8 mouse cellular contexts compared by ENCODE assay signal in genomic region chr10:14391025-14391639, GRCm38 (mm10).
A peak's percentile ranks its signal among the peaks of the same experiment; 100 is the strongest.
DNase-seq lines count a peak whose midpoint lies in the region; TF ChIP-seq lines count a peak whose summit lies in the region.

No protein-coding gene starts in this region.

- peak; percentile 15 to 29 for DNase-seq in urinary bladder, adult 18-20 months (ENCODE audit: low spot score in 2 of 2)
- DNase-seq in urinary bladder, adult 2 months (ENCODE audit: low spot score) = no peak
- peak; percentile 82 for DNase-seq in embryo, embryonic 10 days (ENCODE audit: low spot score)
- DNase-seq in gastrocnemius, postnatal 25 days = peak; percentile 32
- peak; percentile 67 for DNase-seq in kidney, adult 2 months
- peak; percentile 73 for DNase-seq in left cerebral cortex, postnatal 4 days
- peak; percentile 57 for DNase-seq in neural tube, embryonic 10.5 days (ENCODE audit: extremely low spot score, low spot score)
- DNase-seq in telencephalon, adult 2 months (ENCODE audit: low read depth, low spot score) = peak; percentile 78

- no peak for TF ChIP-seq POLR2A in kidney, adult 2 months (IDR thresholded peaks at IDR 0.05; ENCODE audit: low read depth, low read length)

- H3K27ac ChIP-seq in kidney, adult 2 months (ENCODE audit: insufficient read depth, low read depth, low read length) = no peak overlapping the region

- no peak overlapping the region for H3K4me3 ChIP-seq in kidney, adult 2 months (ENCODE audit: insufficient read depth, low read depth, low read length)

- intact Hi-C loops in left cerebral cortex, postnatal 4 days (cut with DNase I) = loop anchor here (2.0 to 5.0 kb wide), 3 partner anchors 424 to 1374 kb away; partner anchors contain the start of gene Hivep2

- peak; percentile 47 for TF ChIP-seq CTCF in kidney, adult 2 months (conservative IDR thresholded peaks at IDR 0.05; ENCODE audit: insufficient read depth, insufficient read length, low read depth, low read length)

- 9% methylated on average over 11 of the region's 11 CpGs for WGBS in kidney, adult 2 months

- H3K36me3 ChIP-seq in kidney, adult 2 months (ENCODE audit: control insufficient read depth, insufficient read depth, low read length) = no peaks in the 10 kb centered on the region

- H3K4me1 ChIP-seq in kidney, adult 2 months (ENCODE audit: control insufficient read depth, insufficient read depth, low read length) = no peaks in the 10 kb centered on the region

- no peaks in the 10 kb centered on the region for H3K27me3 ChIP-seq in kidney, adult 2 months (replicated peaks; ENCODE audit: control insufficient read depth, insufficient read depth, low read length)
